Mouse (Mus musculus): ENCODE measurements around the gene Clip4. TPM values are rescaled to one million over a fixed set of nuclear protein-coding genes. Genes with fewer than 3 reads are reported as not detected.
"Not testable (repeated sequence)": the region's sequence is repeated elsewhere in the genome, so short reads cannot be mapped to it uniquely, and the experiment has no call there.

The Clip4 gene
- 0.10 and 0.17 TPM in 2 replicates for polyA plus RNA-seq (2012; rRNA removed)
- 0.14 and 0.34 TPM in 2 replicates for polyA plus RNA-seq (2014; fragmentation: Nextera tagmentation; extraction: Ambion mirVana)

- H3K36me3 ChIP-seq (replicated peaks; ENCODE audit: control insufficient read depth, insufficient read depth, low read depth); H3K9ac ChIP-seq (replicated peaks); H3K4me1 ChIP-seq (replicated peaks; ENCODE audit: control insufficient read depth in 2 of 2, insufficient read depth in 2 of 2, low read length in 1 of 2); DNase-seq (ENCODE audit: low read depth in 3 of 3, low spot score in 3 of 3); H3K4me3 ChIP-seq (ENCODE audit: insufficient read depth in 1 of 2, low read depth in 2 of 2, low read length in 2 of 2); H3K4me2 ChIP-seq (ENCODE audit: low read depth); H3K9me3 ChIP-seq (ENCODE audit: control insufficient read depth, low read length); H3K27ac ChIP-seq; H3K27me3 ChIP-seq (ENCODE audit: control insufficient read depth, insufficient read depth, low read length); ATAC-seq (ENCODE audit: insufficient read depth): not testable (repeated sequence)
- 40% methylated on average over 1 of the region's 1 CpGs for WGBS (ENCODE audit: insufficient replicate concordance)
Measured at GRCm38 (mm10) chr17:71768173-71768572, at the start of gene Clip4. Gene Clip4, plus strand, starts transcription at chr17:71768473.

- Histone ChIP-seq H3K36me3 (replicated peaks; ENCODE audit: control insufficient read depth, insufficient read depth, low read depth) (no peaks in the 10 kb centered on the region), H3K27me3 (ENCODE audit: control insufficient read depth, insufficient read depth, low read length) (no peaks in the 10 kb centered on the region), H3K27ac (no peak overlapping the region), H3K4me1 (replicated peaks; ENCODE audit: control insufficient read depth in 2 of 2, insufficient read depth in 2 of 2, low read length in 1 of 2) (no peaks in the 10 kb centered on the region), H3K4me2 (ENCODE audit: low read depth) (no peak overlapping the region), H3K9me3 (ENCODE audit: control insufficient read depth, low read length) (no peaks in the 10 kb centered on the region), H3K4me3 (ENCODE audit: insufficient read depth in 1 of 2, low read depth in 2 of 2, low read length in 2 of 2) (no peak overlapping the region), H3K9ac (replicated peaks) (no peak overlapping the region)
- no peak for TF ChIP-seq CTCF (IDR thresholded peaks at IDR 0.05; ENCODE audit: low read depth)
- no peak for TF ChIP-seq EP300 (IDR thresholded peaks at IDR 0.05; ENCODE audit: low read depth)
- ATAC-seq (ENCODE audit: insufficient read depth) (no peak), DNase-seq (ENCODE audit: low read depth in 3 of 3, low spot score in 3 of 3) (no peak)
Measured at GRCm38 (mm10) chr17:71720434-71720833, 47.8 kb upstream of the Clip4 start.

GRCm38 (mm10) chr17:71721019-71721418 lies 47.3 kb upstream of the Clip4 start:
- 30% methylated on average over 3 of the region's 3 CpGs for WGBS (ENCODE audit: insufficient replicate concordance)
- Histone ChIP-seq H3K27me3 (ENCODE audit: control insufficient read depth, insufficient read depth, low read length) (no peaks in the 10 kb centered on the region), H3K36me3 (replicated peaks; ENCODE audit: control insufficient read depth, insufficient read depth, low read depth) (no peaks in the 10 kb centered on the region), H3K4me3 (ENCODE audit: insufficient read depth in 1 of 2, low read depth in 2 of 2, low read length in 2 of 2) (no peak overlapping the region), H3K27ac (no peak overlapping the region), H3K4me1 (replicated peaks; ENCODE audit: control insufficient read depth in 2 of 2, insufficient read depth in 2 of 2, low read length in 1 of 2) (no peaks in the 10 kb centered on the region), H3K9me3 (ENCODE audit: control insufficient read depth, low read length) (no peaks in the 10 kb centered on the region), H3K4me2 (ENCODE audit: low read depth) (no peak overlapping the region), H3K9ac (replicated peaks) (no peak overlapping the region)
- ATAC-seq (ENCODE audit: insufficient read depth) (no peak), DNase-seq (ENCODE audit: low read depth in 3 of 3, low spot score in 3 of 3) (no peak)
- no peak for TF ChIP-seq EP300 (IDR thresholded peaks at IDR 0.05; ENCODE audit: low read depth)
- no peak for TF ChIP-seq CTCF (IDR thresholded peaks at IDR 0.05; ENCODE audit: low read depth)

DNA sequence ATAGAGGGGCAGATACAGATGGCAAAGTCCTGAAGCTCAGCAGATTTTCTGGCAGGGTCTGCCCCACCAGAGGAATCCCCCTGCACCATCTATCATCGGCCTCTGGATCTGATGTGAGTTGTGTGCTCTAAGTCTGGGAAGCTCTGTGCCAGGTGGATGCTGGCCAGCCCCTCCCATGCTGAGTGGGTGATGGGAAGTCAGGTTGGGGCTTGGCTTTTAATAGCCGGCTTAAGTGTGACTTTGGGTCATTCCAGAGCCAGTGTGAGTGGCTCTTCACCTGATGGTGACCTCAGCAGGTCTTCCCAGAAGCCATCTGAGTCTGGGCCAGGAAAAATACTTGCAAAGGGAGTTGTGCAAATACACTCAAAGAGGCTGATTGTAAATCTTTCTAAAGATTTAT lies 37.6 kb upstream of the Clip4 start:
- Histone ChIP-seq H3K4me1 (replicated peaks; ENCODE audit: control insufficient read depth in 2 of 2, insufficient read depth in 2 of 2, low read length in 1 of 2) (no peaks in the 10 kb centered on the region), H3K36me3 (replicated peaks; ENCODE audit: control insufficient read depth, insufficient read depth, low read depth) (no peaks in the 10 kb centered on the region), H3K4me2 (ENCODE audit: low read depth) (no peak overlapping the region), H3K9me3 (ENCODE audit: control insufficient read depth, low read length) (no peaks in the 10 kb centered on the region), H3K9ac (replicated peaks) (no peak overlapping the region), H3K27me3 (ENCODE audit: control insufficient read depth, insufficient read depth, low read length) (no peaks in the 10 kb centered on the region), H3K27ac (no peak overlapping the region), H3K4me3 (ENCODE audit: insufficient read depth in 1 of 2, low read depth in 2 of 2, low read length in 2 of 2) (no peak overlapping the region)
- ATAC-seq (ENCODE audit: insufficient read depth) (no peak), DNase-seq (ENCODE audit: low read depth in 3 of 3, low spot score in 3 of 3) (no peak)
- 53% methylated on average over 2 of the region's 2 CpGs for WGBS (ENCODE audit: insufficient replicate concordance)
- TF ChIP-seq CTCF (IDR thresholded peaks at IDR 0.05; ENCODE audit: low read depth) (no peak), EP300 (IDR thresholded peaks at IDR 0.05; ENCODE audit: low read depth) (no peak)

GRCm38 (mm10) chr17:71736442-71736841 lies 31.8 kb upstream of the Clip4 start:
- no peaks in the 10 kb centered on the region for H3K36me3 ChIP-seq (replicated peaks; ENCODE audit: control insufficient read depth, insufficient read depth, low read depth)
- WGBS (ENCODE audit: insufficient replicate concordance): 34% methylated on average over 3 of the region's 3 CpGs
- TF ChIP-seq CTCF (IDR thresholded peaks at IDR 0.05; ENCODE audit: low read depth) (no peak), EP300 (IDR thresholded peaks at IDR 0.05; ENCODE audit: low read depth) (no peak)

More at GRCm38 (mm10) chr17:71736442-71736841, 31.8 kb upstream of the Clip4 start:
- ATAC-seq (ENCODE audit: insufficient read depth) (no peak), DNase-seq (ENCODE audit: low read depth in 3 of 3, low spot score in 3 of 3) (no peak)
- no peaks in the 10 kb centered on the region for H3K27me3 ChIP-seq (ENCODE audit: control insufficient read depth, insufficient read depth, low read length)
- H3K4me1 ChIP-seq (replicated peaks; ENCODE audit: control insufficient read depth in 2 of 2, insufficient read depth in 2 of 2, low read length in 1 of 2): no peaks in the 10 kb centered on the region
- H3K9ac ChIP-seq (replicated peaks): no peak overlapping the region
- no peak overlapping the region for H3K4me2 ChIP-seq (ENCODE audit: low read depth)
- H3K9me3 ChIP-seq (ENCODE audit: control insufficient read depth, low read length): no peaks in the 10 kb centered on the region
- H3K27ac ChIP-seq: no peak overlapping the region
- no peak overlapping the region for H3K4me3 ChIP-seq (ENCODE audit: insufficient read depth in 1 of 2, low read depth in 2 of 2, low read length in 2 of 2)

Data from liver, embryonic 14.5 days (tissue).